Mouse (Mus musculus) MEL (cell line): ENCODE measurements around the gene Cald1. TPM values are rescaled to one million over a fixed set of nuclear protein-coding genes. Genes with fewer than 3 reads are reported as not detected.

Experiments
- DNase-seq: peaks from one replicate; pipeline ENCODE4 v3.0.0; 2011; ENCODE audit warnings: low read depth, low spot score
- H3K27ac ChIP-seq: 2 replicates; pipeline ENCODE4 v1.5.1; 2012; ENCODE audit warnings: low read depth, mild to moderate bottlenecking, control low read depth, low read length, moderate library complexity; ENCODE audit not compliant: control insufficient read depth
- H3K27me3 ChIP-seq, 2 experiments: fragments of 150-350 bp in 1 of 2; sonication (generic) in 1 of 2; 2 replicates each; pipeline ENCODE4 v1.6.1; 2012; ENCODE audit warnings: low read length in 2 of 2, mild to moderate bottlenecking in 2 of 2, improper control_type of control experiment in 1 of 2, moderate library complexity in 1 of 2; ENCODE audit not compliant: insufficient read depth in 2 of 2, control insufficient read depth in 1 of 2
- H3K36me3 ChIP-seq, 2 experiments: 2 replicates each; pipeline ENCODE4 v1.6.1; 2012 to 2014; ENCODE audit warnings: low read length in 2 of 2, improper control_type of control experiment in 1 of 2, inconsistent platforms in 1 of 2, mild to moderate bottlenecking in 1 of 2; ENCODE audit not compliant: insufficient read depth in 2 of 2, control insufficient read depth in 1 of 2
- H3K4me1 ChIP-seq, 2 experiments: fragments of 150-350 bp in 1 of 2; sonication (generic) in 1 of 2; 2 replicates each; pipeline ENCODE4 v1.6.1; 2012; ENCODE audit warnings: low read length in 2 of 2, improper control_type of control experiment in 1 of 2, mild to moderate bottlenecking in 1 of 2; ENCODE audit not compliant: insufficient read depth in 2 of 2, control insufficient read depth in 1 of 2
- H3K4me3 ChIP-seq, 2 experiments: fragments of 150-350 bp in 1 of 2; sonication (generic) in 1 of 2; 2 replicates each; pipeline ENCODE4 v1.5.1; 2012; ENCODE audit warnings: low read depth in 2 of 2, low read length in 2 of 2, mild to moderate bottlenecking in 2 of 2, moderate library complexity in 2 of 2, control low read depth in 1 of 2, improper control_type of control experiment in 1 of 2; ENCODE audit not compliant: control insufficient read depth in 1 of 2, insufficient read depth in 1 of 2
- H3K79me2 ChIP-seq: 2 replicates; pipeline ENCODE4 v1.6.1; 2012; ENCODE audit warnings: mild to moderate bottlenecking, low read length, moderate library complexity; ENCODE audit not compliant: control insufficient read depth, poor library complexity, insufficient read depth
- H3K9ac ChIP-seq: 2 replicates; pipeline ENCODE4 v1.6.1; 2012; ENCODE audit warnings: low read depth, mild to moderate bottlenecking, control low read depth, low read length, moderate library complexity; ENCODE audit not compliant: control insufficient read depth, poor library complexity, severe bottlenecking
- H3K9me3 ChIP-seq: fragments of 150-350 bp; sonication (generic); replicated peaks from 2 replicates; pipeline ENCODE4 v1.6.1; 2012; ENCODE audit warnings: mild to moderate bottlenecking, low read length, improper control_type of control experiment, moderate library complexity; ENCODE audit not compliant: insufficient read depth
- CHD1 ChIP-seq: IDR thresholded peaks from 2 replicates; pipeline ENCODE4 v1.6.1; 2012; ENCODE audit warnings: low read depth, mild to moderate bottlenecking, inconsistent platforms, low read length, improper control_type of control experiment
- CHD2 ChIP-seq: IDR thresholded peaks from 2 replicates; pipeline ENCODE4 v1.6.1; 2011; ENCODE audit warnings: low read length, improper control_type of control experiment
- CTCF ChIP-seq, 3 experiments: IDR thresholded peaks in 2 of 3; conservative IDR thresholded peaks in 1 of 3; 2 replicates each; pipeline ENCODE4 v1.5.1; 2011 to 2012; ENCODE audit warnings: low read length in 3 of 3, low read depth in 2 of 3, mild to moderate bottlenecking in 2 of 3, improper control_type of control experiment in 1 of 3, inconsistent platforms in 1 of 3, mixed read lengths in 1 of 3, moderate library complexity in 1 of 3; ENCODE audit not compliant: control insufficient read depth in 1 of 3, insufficient read depth in 1 of 3, poor library complexity in 1 of 3, severe bottlenecking in 1 of 3
- ELF1 ChIP-seq: IDR thresholded peaks from 2 replicates; pipeline ENCODE4 v1.6.1; 2014; ENCODE audit warnings: low read depth, mild to moderate bottlenecking, inconsistent platforms, low read length, improper control_type of control experiment, moderate library complexity
- GATA1 ChIP-seq: IDR thresholded peaks from 2 replicates; pipeline ENCODE4 v1.6.1; 2011; ENCODE audit warnings: low read depth, low read length, improper control_type of control experiment
- MAX ChIP-seq: IDR thresholded peaks from 2 replicates; pipeline ENCODE4 v1.6.1; 2011; ENCODE audit warnings: low read length, improper control_type of control experiment
- MXI1 ChIP-seq: IDR thresholded peaks from 2 replicates; pipeline ENCODE4 v1.6.1; 2011; ENCODE audit warnings: mild to moderate bottlenecking, low read depth, low read length, improper control_type of control experiment
- MYB ChIP-seq: IDR thresholded peaks from 2 replicates; pipeline ENCODE4 v1.6.1; 2011; ENCODE audit warnings: mild to moderate bottlenecking, low read depth, low read length, improper control_type of control experiment
- MYC ChIP-seq: IDR thresholded peaks from 2 replicates; pipeline ENCODE4 v1.6.1; 2011; ENCODE audit warnings: low read depth, mild to moderate bottlenecking, low read length, improper control_type of control experiment, moderate library complexity
- NRF1 ChIP-seq: IDR thresholded peaks from 2 replicates; pipeline ENCODE4 v1.6.1; 2014; ENCODE audit warnings: low read depth, mild to moderate bottlenecking, inconsistent platforms, low read length, improper control_type of control experiment, moderate library complexity; ENCODE audit not compliant: poor library complexity, insufficient read depth, severe bottlenecking
- POLR2AphosphoS2 ChIP-seq: IDR thresholded peaks from 2 replicates; pipeline ENCODE4 v1.6.1; 2011; ENCODE audit warnings: low read length, improper control_type of control experiment
- RAD21 ChIP-seq: IDR thresholded peaks from 2 replicates; pipeline ENCODE4 v1.6.1; 2011; ENCODE audit warnings: mild to moderate bottlenecking, low read depth, low read length, improper control_type of control experiment
- RCOR1 ChIP-seq: IDR thresholded peaks from 2 replicates; pipeline ENCODE4 v1.6.1; 2012; ENCODE audit warnings: low read depth, mild to moderate bottlenecking, inconsistent platforms, low read length, improper control_type of control experiment
- SIN3A ChIP-seq: IDR thresholded peaks from 2 replicates; pipeline ENCODE4 v1.6.1; 2012; ENCODE audit warnings: low read length, improper control_type of control experiment, inconsistent platforms
- TAL1 ChIP-seq: IDR thresholded peaks from 2 replicates; pipeline ENCODE4 v1.6.1; 2012; ENCODE audit warnings: mild to moderate bottlenecking, inconsistent platforms, low read length, moderate library complexity, mixed read lengths
- TBP ChIP-seq: IDR thresholded peaks from 2 replicates; pipeline ENCODE4 v1.8.0; 2011; ENCODE audit warnings: low read depth, low read length, improper control_type of control experiment
- TCF12 ChIP-seq: IDR thresholded peaks from 2 replicates; pipeline ENCODE4 v1.6.1; 2014; ENCODE audit warnings: low read depth, mild to moderate bottlenecking, inconsistent platforms, low read length, improper control_type of control experiment, moderate library complexity
- UBTF ChIP-seq: IDR thresholded peaks from 2 replicates; pipeline ENCODE4 v1.6.1; 2012; ENCODE audit warnings: low read depth, mild to moderate bottlenecking, inconsistent platforms, low read length, improper control_type of control experiment, moderate library complexity, borderline replicate concordance; ENCODE audit not compliant: insufficient read depth
- USF2 ChIP-seq, 2 experiments: IDR thresholded peaks; 2 replicates each; pipeline ENCODE4 v1.6.1; 2011 to 2012; ENCODE audit warnings: improper control_type of control experiment in 2 of 2, low read length in 2 of 2, borderline replicate concordance in 1 of 2, inconsistent platforms in 1 of 2, low read depth in 1 of 2, mild to moderate bottlenecking in 1 of 2; ENCODE audit not compliant: insufficient read depth in 1 of 2
- polyA plus RNA-seq, 2 experiments: library from polyadenylated mRNA; stranded (reverse) in 1 of 2; unstranded in 1 of 2; fragments of >175 nt in 1 of 2; fragments of >200 nt in 1 of 2; gene quantifications; 2 replicates each; pipeline versions ENCODE4 v1.2.1 to v1.2.4; 2012; ENCODE audit warnings: low replicate concordance in 2 of 2, low read depth in 1 of 2; ENCODE audit not compliant: insufficient read length in 2 of 2, insufficient read depth in 1 of 2, missing spikeins in 1 of 2
- total RNA-seq: library from RNA; depleted of rRNA; stranded (reverse); fragments of 300-350 nt; gene quantifications from 2 replicates; pipeline ENCODE4 v1.2.3, GENCODE M21; 2012

Cald1 gene
- total and polyA plus RNA-seq, 3 experiments: not detected

DNA sequence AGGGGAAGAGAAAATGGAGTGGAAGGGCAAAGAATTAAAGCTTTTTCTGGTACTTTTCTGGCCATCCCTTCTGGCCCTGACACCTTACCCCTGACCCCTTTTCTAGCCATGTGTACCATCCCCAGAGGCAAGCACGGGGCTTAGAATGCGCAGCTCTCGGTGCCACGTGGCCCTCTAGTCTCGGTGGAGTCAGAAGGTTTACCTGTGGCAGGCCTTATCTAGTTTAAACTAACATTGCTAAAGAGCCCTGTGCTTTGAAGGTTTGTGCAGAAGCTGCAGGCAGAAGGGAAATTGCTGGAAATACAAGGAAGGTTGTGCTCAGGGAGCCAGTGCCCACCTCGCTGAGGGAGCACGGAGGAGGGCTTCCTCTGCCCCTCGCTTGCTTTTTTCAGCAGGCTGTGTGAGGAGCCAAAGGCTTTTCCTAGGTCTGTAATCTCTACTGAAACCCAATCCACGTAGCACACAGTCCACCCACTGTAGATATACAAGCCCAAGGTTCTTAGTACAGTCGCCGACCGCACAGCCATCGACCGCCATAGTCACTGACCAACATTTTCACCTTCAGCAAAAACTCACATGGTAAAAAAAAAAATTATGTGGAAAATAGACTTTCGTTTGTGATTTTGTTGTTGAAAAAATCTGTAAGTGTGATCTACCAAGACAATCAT is 129.2 kb downstream of the Cald1 start:
- no peak for DNase-seq
- H3K79me2 ChIP-seq: no peaks in the 10 kb centered on the region
- H3K4me1 ChIP-seq: no peaks in the 10 kb centered on the region
- H3K36me3 ChIP-seq: no peaks in the 10 kb centered on the region
- TF ChIP-seq ELF1: no peak
- no peak for TF ChIP-seq RAD21
- TF ChIP-seq NRF1: no peak
- TF ChIP-seq RCOR1: no peak
- TF ChIP-seq POLR2AphosphoS2: no peak
- TF ChIP-seq USF2 (IDR thresholded peaks at IDR 0.05; ENCODE audit: borderline replicate concordance in 1 of 2, insufficient read depth in 1 of 2, low read depth in 1 of 2, low read length in 2 of 2): no peak
- no peak for TF ChIP-seq MAX
- TF ChIP-seq TCF12: no peak
- no peak for TF ChIP-seq CHD1
- no peak for TF ChIP-seq TBP
- no peak for TF ChIP-seq GATA1
- no peak overlapping the region for H3K27ac ChIP-seq
- H3K9ac ChIP-seq: no peak overlapping the region
- H3K27me3 ChIP-seq: peaks cover 0 to 5% of the 10 kb centered on the region in 2 experiments; a peak in 3 of 4 replicates
- no peaks in the 10 kb centered on the region for H3K9me3 ChIP-seq
- H3K4me3 ChIP-seq: no peak overlapping the region

DNA sequence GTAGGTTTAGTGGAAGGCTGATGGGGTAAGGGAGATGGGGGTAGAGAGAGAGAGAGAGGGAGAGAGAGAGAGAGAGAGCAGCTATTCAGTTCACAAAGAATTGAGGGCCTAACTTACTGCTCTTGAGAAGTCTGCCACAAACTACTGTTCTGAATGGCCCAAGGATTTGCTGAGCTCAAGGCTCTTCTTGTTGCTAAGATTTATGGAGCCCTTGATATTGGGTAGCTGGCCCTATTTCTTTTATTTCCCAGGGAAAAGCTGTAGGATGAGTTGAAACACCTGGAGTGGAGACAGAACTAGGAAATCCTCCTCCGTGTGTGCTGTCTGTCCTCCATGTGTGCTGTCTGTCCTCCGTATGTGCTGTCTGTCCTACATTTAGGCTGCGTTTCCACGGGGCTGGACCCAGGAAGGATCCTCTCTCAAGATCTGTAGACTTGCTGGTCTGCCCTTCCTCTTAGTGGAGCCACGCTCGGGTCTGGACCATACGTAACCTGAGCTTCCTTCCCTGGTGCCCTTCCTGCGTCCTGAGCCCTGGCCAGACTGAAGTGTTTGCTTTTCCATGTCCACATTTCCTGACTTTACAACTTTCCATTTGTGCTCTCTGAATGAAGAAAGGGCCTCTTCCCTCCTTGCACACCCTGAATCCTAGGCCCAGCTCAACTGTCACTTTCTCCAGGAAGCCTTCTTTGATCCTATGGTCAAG is 131.3 kb downstream of the Cald1 start:
- Histone ChIP-seq H3K9me3 (no peaks in the 10 kb centered on the region), H3K79me2 (no peaks in the 10 kb centered on the region), H3K4me1 (no peaks in the 10 kb centered on the region), H3K9ac (no peak overlapping the region), H3K36me3 (no peaks in the 10 kb centered on the region), H3K27me3 (peaks cover 0 to 5% of the 10 kb centered on the region in 2 experiments; a peak in 3 of 4 replicates), H3K27ac (no peak overlapping the region), H3K4me3 (no peak overlapping the region)
- no peak for DNase-seq
- TF ChIP-seq CTCF (IDR thresholded peaks at IDR 0.05 in 2 of 3, conservative IDR thresholded peaks at IDR 0.05 in 1 of 3; ENCODE audit: control insufficient read depth in 1 of 3, insufficient read depth in 1 of 3, low read depth in 2 of 3, low read length in 3 of 3, poor library complexity in 1 of 3, severe bottlenecking in 1 of 3): no peak
- TF ChIP-seq SIN3A: no peak
- no peak for TF ChIP-seq MYB
- no peak for TF ChIP-seq UBTF
- no peak for TF ChIP-seq TAL1
- TF ChIP-seq USF2 (IDR thresholded peaks at IDR 0.05; ENCODE audit: borderline replicate concordance in 1 of 2, insufficient read depth in 1 of 2, low read depth in 1 of 2, low read length in 2 of 2): no peak
- TF ChIP-seq MYC: no peak
- TF ChIP-seq CHD2: no peak
- no peak for TF ChIP-seq MXI1
